Mouse (Mus musculus) liver, embryonic 11.5 days (tissue): Measurements from ENCODE around the gene Ccl28. TPM values are rescaled to one million over a fixed set of nuclear protein-coding genes. Genes with fewer than 3 reads are reported as not detected.
"Not testable (repeated sequence)": the region's sequence is repeated elsewhere in the genome, so short reads cannot be mapped to it uniquely, and the experiment has no call there.

Experiments used
- ATAC-seq: fragments of 200-750 bp; cut with Nextera tagmentation; replicated peaks from 2 replicates; pipeline ENCODE4 v1.8.0; 2017; ENCODE audit warnings: moderate number of reproducible peaks, mild to moderate bottlenecking, moderate TSS enrichment, moderate library complexity; ENCODE audit not compliant: low FRiP score
- DNase-seq: peaks from one replicate; pipeline ENCODE4 v3.0.0-alpha.2; 2017; ENCODE audit warnings: low spot score
- H3K27ac ChIP-seq: fragments of 300-500 bp; sonication (generic); 2 replicates; pipeline ENCODE4 v1.5.1; 2014; ENCODE audit warnings: mild to moderate bottlenecking, low read depth, low read length, control low read depth
- H3K27me3 ChIP-seq: fragments of 300-500 bp; sonication (generic); replicated peaks from 2 replicates; pipeline ENCODE4 v1.6.1; 2014; ENCODE audit warnings: low read length, mixed read lengths; ENCODE audit not compliant: control insufficient read depth, insufficient read depth
- H3K36me3 ChIP-seq: fragments of 300-500 bp; sonication (generic); 2 replicates; pipeline ENCODE4 v1.6.1; 2014; ENCODE audit warnings: mild to moderate bottlenecking, low read length, moderate library complexity, mixed read lengths; ENCODE audit not compliant: control insufficient read depth, insufficient read depth
- H3K4me1 ChIP-seq: fragments of 300-500 bp; sonication (generic); replicated peaks from 2 replicates; pipeline ENCODE4 v1.6.1; 2014; ENCODE audit warnings: low read length, mixed read lengths; ENCODE audit not compliant: control insufficient read depth, insufficient read depth
- H3K4me2 ChIP-seq: fragments of 300-500 bp; sonication (generic); 2 replicates; pipeline ENCODE4 v1.6.1; 2014; ENCODE audit warnings: mild to moderate bottlenecking, control low read depth, moderate library complexity
- H3K4me3 ChIP-seq: fragments of 300-500 bp; sonication (generic); 2 replicates; pipeline ENCODE4 v1.5.1; 2014; ENCODE audit warnings: low read depth, low read length, control low read depth
- H3K9ac ChIP-seq: fragments of 300-500 bp; sonication (generic); 2 replicates; pipeline ENCODE4 v1.6.1; 2014; ENCODE audit warnings: low read depth, low read length, control low read depth
- H3K9me3 ChIP-seq: fragments of 300-500 bp; sonication (generic); 2 replicates; pipeline ENCODE4 v1.6.1; 2016; ENCODE audit warnings: low read length, inconsistent platforms, mixed read lengths; ENCODE audit not compliant: control insufficient read depth
- WGBS: fragments of 180-500 bp; shearing (Covaris S2); extraction: QIAGEN DNeasy Blood & Tissue Kit; methylation state at CpG from one replicate; pipeline ENCODE4 v1.1.7; 2014; 5-methylcytosine and 5-hydroxymethylcytosine counted together
- polyA plus RNA-seq: library from polyadenylated mRNA; unstranded; fragments of >200 nt; fragmentation: Nextera tagmentation; extraction: Ambion mirVana; gene quantifications from 2 replicates; pipeline ENCODE4 v1.2.1, GENCODE M21; 2014

Ccl28 gene
- polyA plus RNA-seq, 1 experiment from 2014 or later: 0.05 TPM

DNA sequence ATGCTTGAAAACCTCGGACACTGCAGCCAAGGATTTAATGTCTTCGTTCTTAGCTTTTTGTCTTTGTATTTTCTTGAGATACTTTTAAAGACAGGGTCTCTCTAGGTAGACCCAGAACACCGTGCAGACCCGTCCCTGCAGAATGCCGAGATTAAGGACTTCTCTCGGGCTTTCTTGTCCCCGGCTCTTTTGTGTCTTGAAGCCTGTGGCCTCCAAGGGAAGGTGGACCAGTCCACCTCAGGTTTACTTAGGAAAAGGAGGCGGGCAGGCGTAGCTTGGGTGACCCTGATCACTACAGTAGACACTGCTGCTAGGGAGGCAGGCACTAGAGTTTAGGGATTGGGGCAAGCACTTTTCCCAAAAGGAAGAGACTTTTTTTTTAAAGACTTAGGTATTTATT, 19.3 kb upstream of the Ccl28 start:
- WGBS: 89% methylated on average over 7 of the region's 9 CpGs
- 0 out of 2 replicates have a peak, but pooled peaks have one; percentile 13 for ATAC-seq
- H3K4me2 ChIP-seq, DNase-seq, H3K4me3 ChIP-seq, H3K9me3 ChIP-seq, H3K9ac ChIP-seq, H3K36me3 ChIP-seq, H3K27me3 ChIP-seq, H3K4me1 ChIP-seq, H3K27ac ChIP-seq: not testable (repeated sequence)

DNA sequence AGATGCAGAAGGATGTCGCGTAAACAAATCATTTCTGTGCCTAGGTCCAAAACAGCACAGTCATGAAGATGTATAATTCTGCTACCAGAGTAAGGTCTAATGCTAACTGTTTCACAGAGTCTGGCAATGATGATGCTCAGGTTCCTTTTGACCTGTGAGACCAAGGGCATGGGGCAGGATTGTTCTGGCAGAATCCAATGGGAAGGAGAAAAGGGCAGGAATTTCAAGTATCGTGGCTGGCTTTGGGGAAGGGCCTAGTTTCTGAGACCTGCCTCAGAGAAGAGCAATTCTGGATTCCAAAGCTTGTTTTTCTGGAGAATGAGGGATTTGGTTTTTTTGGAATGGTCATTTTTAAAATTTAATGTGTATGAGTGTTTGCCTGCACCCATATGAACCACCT, 4.8 kb upstream of the Ccl28 start:
- no peaks in the 10 kb centered on the region for H3K27me3 ChIP-seq
- no peak overlapping the region for H3K27ac ChIP-seq
- no peaks in the 10 kb centered on the region for H3K9me3 ChIP-seq
- H3K9ac ChIP-seq: no peak overlapping the region
- ATAC-seq (no peak), DNase-seq (no peak)
- 88% methylated on average over 3 of the region's 3 CpGs for WGBS
- H3K36me3 ChIP-seq: no peaks in the 10 kb centered on the region
- no peak overlapping the region for H3K4me2 ChIP-seq
- no peak overlapping the region for H3K4me3 ChIP-seq
- H3K4me1 ChIP-seq: no peaks in the 10 kb centered on the region

DNA sequence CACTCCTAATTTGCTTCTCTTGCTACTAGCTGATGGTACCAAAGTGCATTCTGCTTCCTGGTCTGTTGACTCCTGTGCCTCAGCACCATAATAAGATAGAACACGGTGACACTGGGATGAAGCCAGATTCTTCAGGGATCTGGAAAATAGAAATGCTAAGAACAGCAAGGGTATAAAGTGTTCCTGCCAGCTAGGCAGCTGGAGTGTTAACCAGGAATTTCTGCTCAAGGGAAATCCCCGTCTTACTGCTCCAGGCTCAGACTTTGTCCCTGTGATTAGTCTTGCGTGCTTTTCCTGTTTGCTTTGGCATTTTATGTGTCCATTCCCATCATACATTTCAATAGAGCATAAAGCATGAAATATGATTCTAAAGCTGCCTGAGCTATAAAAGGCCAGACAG, 3.9 kb upstream of the Ccl28 start:
- no peaks in the 10 kb centered on the region for H3K27me3 ChIP-seq
- no peak for DNase-seq
- no peak overlapping the region for H3K4me2 ChIP-seq
- 76% methylated on average over 3 of the region's 3 CpGs for WGBS
- no peaks in the 10 kb centered on the region for H3K9me3 ChIP-seq
- no peak for ATAC-seq
- H3K4me3 ChIP-seq: no peak overlapping the region
- no peak overlapping the region for H3K9ac ChIP-seq
- H3K27ac ChIP-seq: no peak overlapping the region
- H3K36me3 ChIP-seq: no peaks in the 10 kb centered on the region
- no peaks in the 10 kb centered on the region for H3K4me1 ChIP-seq

DNA sequence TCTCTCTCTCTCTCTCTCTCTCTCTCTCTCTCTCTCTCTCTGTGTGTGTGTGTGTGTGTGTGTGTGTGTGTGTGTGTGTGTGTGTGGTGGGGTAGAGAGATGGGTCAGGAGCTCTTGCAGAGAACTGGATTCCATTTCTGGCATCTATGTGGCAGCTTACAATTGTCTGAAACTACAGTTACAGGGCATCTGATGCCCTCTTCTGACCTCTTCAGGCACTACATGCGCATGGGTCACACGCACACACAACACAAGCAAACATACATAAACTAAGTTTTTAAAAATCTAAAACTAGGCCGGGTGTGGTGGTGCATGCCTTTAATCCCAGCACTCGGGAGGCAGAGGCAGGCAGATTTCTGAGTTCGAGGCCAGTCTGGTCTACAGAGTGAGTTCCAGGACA, 2.3 kb downstream of the Ccl28 start:
- not testable (repeated sequence) for H3K36me3 ChIP-seq, H3K4me3 ChIP-seq, H3K27ac ChIP-seq, ATAC-seq, H3K9me3 ChIP-seq, H3K9ac ChIP-seq, H3K4me1 ChIP-seq, H3K27me3 ChIP-seq, H3K4me2 ChIP-seq, DNase-seq
- 73% methylated on average over 5 of the region's 5 CpGs for WGBS

DNA sequence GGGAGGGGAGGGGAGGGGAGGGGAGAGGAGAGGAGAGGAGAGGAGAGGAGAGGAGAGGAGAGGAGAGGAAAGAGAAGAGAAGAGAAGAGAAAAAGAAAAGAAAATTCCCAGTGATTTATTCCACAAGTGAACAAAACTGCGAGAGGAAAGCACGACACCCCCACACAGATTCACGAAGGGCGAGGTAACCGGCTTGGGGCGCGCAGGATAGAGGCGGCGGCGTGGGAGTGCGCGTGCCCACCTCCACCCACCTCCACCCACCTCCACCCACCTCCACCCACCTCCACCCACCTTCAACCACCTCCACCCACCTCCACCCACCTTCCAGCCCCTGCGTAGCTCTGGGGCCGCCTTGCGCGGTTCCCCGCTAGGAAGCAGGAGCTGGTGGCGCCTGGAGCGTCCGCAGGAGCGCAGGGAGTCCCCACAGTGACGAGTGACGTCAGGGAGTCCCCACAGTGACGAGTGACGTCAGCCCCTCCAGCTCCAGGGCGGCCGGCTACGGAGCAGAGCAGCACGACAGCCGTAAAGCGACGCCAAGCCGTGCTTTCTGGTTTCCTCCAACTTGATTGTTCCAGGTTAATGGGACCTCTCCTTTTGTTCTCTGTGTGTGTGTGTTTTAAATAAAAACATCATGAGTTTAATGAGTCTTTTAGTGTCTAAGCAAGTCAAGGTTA, 8.0 kb downstream of the Ccl28 start:
- Histone ChIP-seq H3K4me3 (peak overlapping the region; percentile 52), H3K27me3 (no peaks in the 10 kb centered on the region), H3K36me3 (no peaks in the 10 kb centered on the region), H3K9me3 (no peaks in the 10 kb centered on the region), H3K4me1 (no peaks in the 10 kb centered on the region), H3K9ac (0 out of 2 replicates have a peak overlapping the region, but pooled peaks have one; percentile 22), H3K27ac (no peak overlapping the region), H3K4me2 (peak overlapping the region; percentile 55)
- 9% methylated on average over 33 of the region's 33 CpGs for WGBS
- peak; percentile 89 for ATAC-seq
- peak; percentile 73 for DNase-seq

DNA sequence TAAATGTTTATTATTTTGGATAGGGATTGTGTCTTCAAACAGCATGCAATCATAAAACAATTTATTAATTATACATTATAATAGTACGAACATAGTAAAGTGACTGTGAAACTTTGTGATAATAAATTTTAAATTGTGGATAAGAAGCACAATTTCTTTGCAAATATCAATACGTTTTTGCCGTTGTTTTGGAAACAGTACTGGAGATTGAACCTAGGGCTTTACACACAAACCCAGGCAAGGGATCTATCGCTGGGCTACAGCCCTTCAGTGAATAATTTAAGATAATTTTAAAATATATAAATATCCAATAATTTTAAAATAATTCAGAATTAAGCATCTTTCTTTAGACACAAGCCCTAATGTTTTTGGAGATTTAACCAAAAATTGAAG, 8.5 kb downstream of the Ccl28 start:
- Histone ChIP-seq H3K27me3 (no peaks in the 10 kb centered on the region), H3K27ac (no peak overlapping the region), H3K36me3 (no peaks in the 10 kb centered on the region), H3K9me3 (no peaks in the 10 kb centered on the region), H3K9ac (no peak overlapping the region), H3K4me1 (no peaks in the 10 kb centered on the region), H3K4me2 (peak overlapping the region; percentile 55), H3K4me3 (no peak overlapping the region; the same call in 1 of the 2 replicates)
- no peak for DNase-seq
- ATAC-seq: no peak
- WGBS: 82% methylated on average over 4 of the region's 4 CpGs

DNA sequence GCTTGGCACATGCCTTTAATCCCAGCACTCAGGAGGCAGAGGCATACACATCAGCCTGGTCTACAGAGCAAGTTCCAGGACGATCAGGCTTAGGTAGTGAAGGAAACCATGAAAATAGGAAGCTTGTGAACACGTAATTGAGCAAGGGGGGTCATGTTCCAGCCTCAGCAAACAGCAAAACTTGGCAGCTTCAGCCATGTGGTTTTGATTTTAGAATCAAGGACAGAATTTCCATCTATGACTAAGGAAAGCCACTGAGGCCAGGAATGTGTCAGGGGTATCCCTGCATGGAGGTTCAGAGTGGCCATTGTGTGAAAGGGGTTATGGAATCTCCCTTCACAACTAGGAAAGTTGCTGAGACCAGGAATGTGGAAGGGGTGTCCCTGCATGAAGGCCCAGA, 11.9 kb downstream of the Ccl28 start:
- Histone ChIP-seq H3K27me3 (no peaks in the 10 kb centered on the region), H3K4me1 (no peaks in the 10 kb centered on the region), H3K36me3 (no peaks in the 10 kb centered on the region), H3K27ac (no peak overlapping the region), H3K4me2 (no peak overlapping the region), H3K4me3 (no peak overlapping the region), H3K9me3 (no peaks in the 10 kb centered on the region), H3K9ac (no peak overlapping the region)
- 58% methylated on average over 2 of the region's 2 CpGs for WGBS
- DNase-seq (no peak), ATAC-seq (no peak)

DNA sequence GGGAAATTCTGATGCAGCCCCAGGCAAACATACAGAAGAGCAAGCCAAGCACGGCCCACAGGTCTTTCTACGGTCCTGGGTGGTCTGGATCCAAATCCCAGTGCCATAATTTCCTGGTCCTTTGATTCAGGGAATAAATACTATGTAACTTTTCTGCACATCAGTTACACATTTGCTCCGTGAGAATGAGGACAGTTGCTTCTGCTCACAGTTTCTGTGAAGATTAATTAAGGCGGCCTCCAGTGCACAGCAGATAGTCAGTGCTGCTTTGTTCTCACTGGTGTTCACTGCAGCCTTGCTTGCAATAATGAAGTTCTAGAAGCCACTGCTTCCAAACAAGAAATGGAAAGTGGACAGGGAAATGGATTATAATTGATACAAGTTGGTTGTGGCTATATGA, 14.2 kb downstream of the Ccl28 start:
- Histone ChIP-seq H3K36me3 (no peaks in the 10 kb centered on the region), H3K4me2 (no peak overlapping the region), H3K9ac (no peak overlapping the region), H3K27me3 (no peaks in the 10 kb centered on the region), H3K4me1 (no peaks in the 10 kb centered on the region), H3K9me3 (no peaks in the 10 kb centered on the region), H3K4me3 (no peak overlapping the region), H3K27ac (no peak overlapping the region)
- WGBS: 83% methylated on average over 4 of the region's 4 CpGs
- no peak for ATAC-seq
- DNase-seq: no peak

DNA sequence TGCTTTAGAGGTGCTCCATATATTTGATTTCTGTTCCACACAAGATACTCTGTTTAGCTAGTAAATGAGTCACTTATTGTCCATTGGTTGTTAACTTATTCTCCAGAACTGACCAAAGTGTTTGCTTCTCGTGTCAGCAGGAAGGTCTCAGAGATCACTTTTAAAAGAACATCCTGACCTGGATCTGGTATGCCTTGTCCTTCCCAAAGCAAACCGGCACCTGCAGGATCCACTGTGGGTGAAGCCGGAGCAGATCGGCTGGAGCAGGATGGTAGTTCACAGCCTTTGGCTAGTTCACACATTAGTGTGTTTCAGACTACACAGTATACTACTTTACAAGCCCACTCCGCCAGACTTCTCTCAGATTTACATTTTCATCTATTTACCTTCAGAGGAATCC, 14.8 kb downstream of the Ccl28 start:
- Histone ChIP-seq H3K9ac (no peak overlapping the region), H3K4me2 (no peak overlapping the region), H3K9me3 (no peaks in the 10 kb centered on the region), H3K27ac (no peak overlapping the region), H3K4me3 (no peak overlapping the region), H3K36me3 (no peaks in the 10 kb centered on the region), H3K27me3 (no peaks in the 10 kb centered on the region), H3K4me1 (no peaks in the 10 kb centered on the region)
- ATAC-seq (no peak), DNase-seq (no peak)
- 83% methylated on average over 5 of the region's 5 CpGs for WGBS
